Mouse (Mus musculus): ENCODE data around the gene Mcrip2.
"Not testable (repeated sequence)": the region's sequence is repeated elsewhere in the genome, so short reads cannot be mapped to it uniquely, and the experiment has no call there.

Gene Mcrip2

GRCm38 (mm10) chr17:25880196-25880910 is 11.8 kb upstream of the Mcrip2 start, which contains the start of gene Wfikkn1:
Gene Wfikkn1, minus strand, starts transcription at chr17:25880858.
- DNase-seq, result no peak

DNA sequence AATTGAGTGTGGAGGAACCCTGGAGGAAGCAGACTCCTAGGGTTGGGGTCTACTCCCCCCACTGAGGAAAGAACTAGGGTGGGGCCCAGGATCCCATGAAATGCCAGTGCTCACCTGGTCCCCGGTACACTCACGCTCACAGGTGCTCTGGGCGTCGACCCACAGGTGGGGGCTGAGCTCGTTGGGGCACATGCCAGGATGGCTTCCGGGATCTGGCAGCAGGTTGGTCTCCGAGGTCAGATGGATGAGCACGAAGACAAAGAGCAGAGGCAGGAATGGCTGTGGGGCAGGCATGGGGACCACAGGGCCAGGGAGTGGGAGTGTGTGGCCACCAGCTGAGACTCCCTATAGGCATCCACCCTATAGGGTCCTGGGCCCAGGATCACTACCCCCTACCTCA is 11.2 kb upstream of the Mcrip2 start:
- no peak for DNase-seq

- DNase-seq, result no peak
These were observed 10.7 kb upstream of the Mcrip2 start for GRCm38 (mm10) chr17:25879261-25879660.

DNA sequence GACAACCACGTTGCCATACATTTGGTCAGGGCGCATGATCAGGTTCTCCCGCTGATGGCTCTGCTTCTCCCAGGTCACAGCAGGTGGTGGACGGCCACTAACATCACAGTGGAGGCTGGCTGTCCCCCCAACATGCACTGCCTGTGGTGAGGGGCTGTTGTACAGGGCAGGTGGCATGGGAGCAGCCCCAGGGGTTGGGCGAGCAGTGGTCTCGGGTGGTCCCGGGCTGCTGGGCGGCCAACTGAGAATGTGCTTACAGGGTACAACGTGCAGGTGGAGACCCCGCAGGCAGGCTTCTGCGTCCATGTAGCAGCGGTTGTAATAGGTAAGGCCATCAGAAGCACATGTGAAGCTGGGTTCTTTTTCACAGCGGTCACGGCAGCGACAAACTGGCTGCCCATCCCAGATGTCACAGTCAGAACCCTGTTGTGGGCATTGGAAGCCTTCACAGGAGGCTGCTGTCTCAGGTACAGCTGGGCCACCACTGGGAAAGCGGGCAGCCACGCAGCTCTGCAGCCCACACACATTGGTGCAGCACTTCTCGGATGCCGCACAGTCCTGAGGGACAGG is 10.1 kb upstream of the Mcrip2 start:
- DNase-seq, result no peak

- DNase-seq, result no peak
These were observed 9.4 kb upstream of the Mcrip2 start for GRCm38 (mm10) chr17:25877741-25878610.

DNA sequence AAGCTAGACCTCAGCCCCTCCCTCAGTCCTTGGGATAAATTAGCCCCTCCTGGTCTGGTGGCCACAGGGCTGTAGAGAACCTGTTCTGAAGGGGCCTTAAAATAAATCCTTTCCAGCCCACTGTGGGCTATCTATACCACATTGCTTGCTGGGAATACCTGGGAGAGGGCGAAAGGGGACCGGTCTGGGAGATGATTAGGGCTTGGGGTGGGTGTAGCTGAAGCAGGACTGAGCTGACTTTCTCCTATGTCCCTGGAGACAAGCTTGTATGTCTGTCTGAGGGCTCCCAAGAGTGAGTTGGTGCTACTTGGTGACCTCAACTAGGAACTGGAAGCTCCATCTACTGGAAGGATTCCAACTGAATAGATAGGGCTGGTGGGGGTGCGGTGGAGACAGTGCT is 8.5 kb upstream of the Mcrip2 start:
- DNase-seq, result no peak

- no peak for DNase-seq
These were observed 7.9 kb upstream of the Mcrip2 start for GRCm38 (mm10) chr17:25876347-25876915.

- peak; percentile 89 for DNase-seq
These were observed 6.9 kb upstream of the Mcrip2 start for GRCm38 (mm10) chr17:25875171-25876136.

DNA sequence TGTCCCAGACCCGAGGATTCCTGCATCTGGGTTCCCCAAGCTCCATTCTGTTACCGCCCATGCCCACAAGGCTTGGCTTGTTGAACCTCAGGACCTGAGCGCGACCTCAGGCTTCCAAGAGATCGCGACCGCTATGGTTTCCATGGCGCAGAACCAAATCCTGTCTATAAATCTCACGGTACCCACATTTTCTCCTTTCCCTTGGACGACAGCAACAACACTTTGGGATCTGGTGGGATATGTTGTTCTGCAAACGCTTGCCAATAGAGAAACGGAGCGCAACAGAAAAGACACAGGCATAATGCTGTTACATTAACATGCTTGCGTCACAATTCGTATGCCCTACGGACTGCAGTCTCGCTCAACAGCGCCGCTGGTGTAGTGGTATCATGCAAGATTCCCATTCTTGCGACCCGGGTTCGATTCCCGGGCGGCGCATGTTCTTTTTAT is 6.2 kb upstream of the Mcrip2 start, which contains the start of gene Mettl26:
TSS of gene Mettl26 (plus strand) at position 354 of the 450 bp plus-strand sequence.
- peak; percentile 95 for DNase-seq

DNA sequence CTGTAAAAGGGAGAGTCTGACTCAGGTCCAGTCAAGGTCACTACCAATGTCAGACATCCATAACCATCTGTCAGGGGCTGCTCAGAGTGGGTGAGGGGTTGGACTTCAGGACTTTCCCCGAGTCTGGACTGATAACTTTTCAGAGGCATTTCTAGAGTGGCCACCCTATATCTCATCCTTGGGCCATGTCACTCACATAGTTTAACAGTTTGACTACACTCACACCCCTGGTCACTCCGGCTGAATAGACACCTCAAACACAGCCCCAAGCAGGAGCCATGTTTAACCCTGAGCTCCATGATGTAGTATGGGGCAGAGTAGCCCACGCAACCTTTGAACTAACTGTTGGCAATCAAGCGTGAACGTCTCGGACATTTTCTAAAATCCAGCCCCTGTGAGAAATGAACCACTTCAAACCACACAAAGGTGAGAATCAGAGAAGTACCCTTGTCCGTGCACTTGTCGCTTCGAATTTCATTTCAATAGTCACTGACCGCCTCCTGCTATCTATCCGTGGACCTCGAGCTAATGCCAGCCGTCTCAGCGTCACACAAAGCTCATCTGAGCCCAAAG is 5.7 kb upstream of the Mcrip2 start:
- DNase-seq, result no peak

DNA sequence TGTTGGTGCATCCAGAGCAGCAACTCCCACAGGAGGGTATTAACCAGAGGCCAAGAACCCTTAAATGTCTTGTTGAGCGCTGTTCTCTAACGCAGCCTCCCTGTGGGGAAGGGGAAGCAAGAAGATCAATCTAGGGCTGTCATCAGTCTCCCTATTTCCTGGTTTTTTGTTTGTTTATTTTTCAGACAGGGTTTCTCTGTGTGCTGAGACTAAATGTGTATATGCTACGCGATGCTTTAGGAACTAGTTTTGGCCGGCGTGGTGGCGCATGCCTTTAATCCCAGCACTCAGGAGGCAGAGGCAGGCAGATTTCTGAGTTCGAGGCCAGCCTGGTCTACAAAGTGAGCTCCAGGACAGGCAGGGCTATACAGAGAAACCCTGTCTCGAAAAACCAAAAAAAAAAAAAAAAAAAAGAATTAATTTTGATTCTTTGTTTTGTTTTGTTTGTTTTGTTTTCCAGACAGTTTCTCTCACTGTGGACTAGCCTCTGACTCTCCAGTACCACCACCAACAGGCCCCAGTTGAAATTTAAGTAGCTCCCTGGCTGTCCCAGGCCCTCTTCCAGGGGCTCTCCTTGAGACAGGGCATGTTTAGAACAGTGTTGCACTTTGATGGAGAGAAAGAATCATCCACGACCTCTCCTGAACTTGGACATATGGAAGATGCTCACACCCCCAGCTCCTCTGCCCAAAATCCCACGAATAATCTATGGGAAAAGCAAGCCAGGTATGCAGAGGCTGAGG is 5.0 kb upstream of the Mcrip2 start:
- DNase-seq, result no peak

DNA sequence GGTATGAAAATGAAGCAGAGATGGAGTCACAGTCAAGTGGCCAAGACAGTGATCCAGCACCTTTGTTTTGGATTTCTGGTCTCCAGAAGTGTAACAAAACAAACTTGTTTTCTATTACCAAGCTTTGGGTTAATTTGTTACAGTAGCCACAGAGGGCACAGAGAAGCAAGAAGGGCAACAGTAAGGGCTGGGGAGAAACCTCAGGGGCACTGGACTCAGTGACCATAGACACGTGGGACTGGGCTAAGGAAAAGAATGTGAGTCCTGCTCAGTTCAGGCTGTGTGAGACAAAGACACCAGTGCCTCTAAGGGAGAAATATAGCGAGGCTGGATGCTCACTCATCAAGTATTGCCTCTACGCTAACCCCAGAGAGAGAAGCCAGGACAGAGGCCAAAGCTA is 4.1 kb upstream of the Mcrip2 start:
- no peak for DNase-seq

GRCm38 (mm10) chr17:25871566-25871965 is 3.0 kb upstream of the Mcrip2 start:
- not testable (repeated sequence) for DNase-seq

- no peak for DNase-seq
These were observed 1.4 kb upstream of the Mcrip2 start for GRCm38 (mm10) chr17:25869954-25870353.

- no peak for DNase-seq
These were observed 934 bp upstream of the Mcrip2 start for GRCm38 (mm10) chr17:25869498-25869897.

DNA sequence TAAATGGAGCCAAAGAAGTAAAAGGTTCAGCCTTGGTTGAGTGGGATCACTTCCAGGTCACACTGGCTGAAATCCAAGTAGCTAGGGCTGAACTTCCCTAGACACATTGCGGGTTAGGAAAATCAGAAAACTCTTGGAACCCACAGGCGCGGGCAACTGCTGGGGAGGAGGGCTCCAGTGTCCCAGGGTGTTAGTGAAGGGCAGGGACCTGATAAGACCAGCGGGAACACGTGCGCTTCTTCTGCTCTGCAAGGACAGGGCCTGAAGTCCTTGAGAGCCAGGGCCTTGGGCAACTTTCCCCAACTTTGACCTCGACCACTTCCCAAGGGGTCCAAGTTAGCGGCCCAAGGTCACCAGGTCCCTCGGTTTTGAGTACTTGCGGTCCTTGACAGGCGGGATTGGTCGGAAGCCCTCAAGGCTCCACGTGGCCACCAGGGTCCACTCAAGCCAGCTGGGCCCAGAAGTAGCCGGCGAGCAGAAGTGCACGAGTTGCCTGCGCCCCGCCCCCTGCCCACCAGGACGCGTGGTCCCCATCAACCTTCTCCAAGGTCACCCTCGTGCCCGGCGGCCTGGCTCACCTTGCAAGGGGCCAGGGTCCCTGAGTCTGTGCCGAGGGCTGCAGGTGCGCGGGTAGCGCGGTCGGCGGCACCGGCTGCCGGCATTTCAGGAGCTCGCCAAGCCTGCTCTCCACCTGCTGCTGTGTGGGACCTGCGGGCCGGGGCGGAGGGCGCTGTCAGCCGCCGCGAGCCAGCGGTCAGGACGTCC is 546 bp downstream of the Mcrip2 start:
- no peak for DNase-seq

DNA sequence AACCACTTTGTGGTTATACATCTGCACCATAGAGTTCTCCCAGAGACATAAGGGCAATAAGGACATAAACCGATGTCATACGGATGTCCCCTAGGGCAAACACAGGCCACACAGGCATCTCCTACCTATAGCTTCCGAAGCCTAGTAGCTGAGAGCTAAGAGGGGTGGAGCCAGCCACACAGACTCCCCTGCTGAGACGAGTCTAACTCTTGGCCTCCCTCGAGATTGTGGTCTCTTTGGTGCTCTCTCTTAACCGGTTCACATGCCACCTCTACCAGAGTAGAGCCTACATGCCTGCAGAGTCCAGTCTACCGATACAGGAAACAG is 1.1 kb downstream of the Mcrip2 start:
- peak; percentile 57 for DNase-seq

GRCm38 (mm10) chr17:25866172-25866571 is 2.4 kb downstream of the Mcrip2 start:
- no peak for DNase-seq

DNA sequence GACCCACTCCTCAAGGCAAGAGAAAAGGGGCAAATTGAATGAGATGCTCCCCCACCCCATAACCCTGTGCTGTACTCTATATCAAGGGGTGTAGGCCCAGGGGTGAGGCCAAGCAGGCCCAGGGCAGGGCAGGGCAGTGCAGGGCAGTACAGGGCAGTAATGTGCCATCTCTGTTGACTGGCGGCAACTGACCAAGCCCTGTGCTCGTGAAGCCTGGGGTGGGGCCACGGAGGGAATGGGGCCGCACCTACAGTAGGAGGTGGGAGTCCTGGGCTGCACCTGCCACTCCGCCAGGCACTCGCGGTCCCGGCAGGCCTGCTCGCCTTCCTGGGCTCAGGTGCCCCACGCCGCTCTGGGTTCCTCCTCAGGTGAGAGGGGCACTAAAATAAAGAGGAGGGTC is 3.3 kb downstream of the Mcrip2 start:
- DNase-seq, result no peak

- DNase-seq, result no peak
These were observed 4.3 kb downstream of the Mcrip2 start for GRCm38 (mm10) chr17:25864311-25864710.

All from thymus, postnatal 14 days (tissue).